Mouse (Mus musculus) spleen, postnatal 14 days (tissue): Measurements from ENCODE around the gene Trip12.

ENCODE experiments used
- DNase-seq, 2 experiments: peaks; one replicate each; pipeline ENCODE4 v3.0.0; 2021 to 2022; ENCODE audit warnings: low spot score in 2 of 2

Gene Trip12

DNA sequence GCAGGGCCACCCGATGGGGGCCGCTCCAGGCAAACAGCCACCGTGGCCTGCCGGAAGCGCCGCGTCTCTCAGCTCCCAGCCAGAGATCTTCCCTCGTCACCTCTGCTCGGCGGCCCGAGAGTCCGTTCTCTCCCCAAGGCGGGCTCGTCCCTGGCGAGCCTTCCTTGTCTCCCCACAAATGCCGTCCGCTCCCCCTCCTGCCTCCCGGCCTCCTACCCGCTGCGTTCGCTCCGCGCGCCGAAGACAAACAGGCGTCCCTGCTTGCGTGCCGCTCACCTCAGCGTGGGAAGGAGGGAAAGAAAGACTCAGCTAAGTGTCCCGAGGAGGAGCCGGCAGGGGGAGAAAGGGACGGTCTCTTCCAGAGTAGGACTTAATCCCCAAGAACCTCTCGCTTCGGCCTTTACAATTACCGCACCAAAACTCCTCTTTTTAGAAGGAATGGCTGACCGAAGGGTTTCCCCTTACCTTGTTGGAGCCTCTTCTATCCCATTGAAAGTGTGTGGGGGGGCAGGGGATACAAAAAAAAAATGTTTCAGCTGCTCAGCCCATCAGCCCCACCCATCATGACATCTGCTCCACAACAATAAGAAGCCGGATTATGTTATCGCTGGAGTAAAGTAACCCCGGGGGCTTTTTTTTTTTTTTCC, at the start of gene Trip12:
Gene Trip12 (minus strand): TSS at position 499 of the 647 bp plus-strand sequence.
- DNase-seq = no peak

- DNase-seq = no peak
These were observed 49.7 kb upstream of the Trip12 start for GRCm38 (mm10) chr1:84890005-84890393.

- no peak for DNase-seq
These were observed 49.2 kb upstream of the Trip12 start for GRCm38 (mm10) chr1:84889330-84890004.

- no peak for DNase-seq
These were observed 45.6 kb upstream of the Trip12 start for GRCm38 (mm10) chr1:84885921-84886320.

- no peak for DNase-seq
These were observed 44.9 kb upstream of the Trip12 start for GRCm38 (mm10) chr1:84885174-84885573.

DNA sequence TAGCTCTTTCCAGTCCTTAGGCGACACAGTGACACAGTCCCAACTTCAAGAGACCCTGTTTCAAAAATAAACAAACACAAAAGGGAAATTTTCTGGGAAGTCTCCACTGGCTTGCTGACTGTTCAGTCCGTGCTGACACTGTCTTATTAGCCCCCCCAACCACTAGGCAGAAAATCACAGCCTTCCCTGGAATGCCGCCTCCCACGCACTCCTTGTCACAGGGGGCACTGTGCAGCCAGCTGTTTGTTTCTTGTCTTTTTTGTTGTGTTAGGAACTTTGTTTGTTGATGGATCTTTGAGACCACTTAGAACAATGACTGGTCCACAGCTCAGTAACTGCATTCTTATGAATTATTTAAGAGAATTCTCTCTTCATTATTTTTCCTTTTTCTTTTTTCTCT, 43.6 kb upstream of the Trip12 start:
- no peak for DNase-seq

DNA sequence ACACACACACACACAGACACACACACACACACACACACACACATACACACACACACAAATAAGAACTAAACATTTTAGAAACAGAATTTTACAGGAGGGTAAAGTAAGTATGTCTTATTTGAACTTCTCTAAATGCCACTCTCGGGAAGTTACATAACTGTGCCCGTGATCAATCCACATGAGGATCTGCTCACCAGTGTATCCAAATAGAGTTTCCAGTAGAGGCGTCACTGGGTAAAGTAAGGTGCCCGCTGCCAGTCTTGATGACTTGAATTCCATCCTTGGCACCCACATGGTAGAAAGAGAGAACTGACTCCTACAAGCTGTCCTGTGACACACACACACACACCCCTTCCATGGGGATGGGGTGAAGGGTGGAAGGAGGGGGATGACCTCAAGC, 42.6 kb upstream of the Trip12 start:
- DNase-seq = no peak

DNA sequence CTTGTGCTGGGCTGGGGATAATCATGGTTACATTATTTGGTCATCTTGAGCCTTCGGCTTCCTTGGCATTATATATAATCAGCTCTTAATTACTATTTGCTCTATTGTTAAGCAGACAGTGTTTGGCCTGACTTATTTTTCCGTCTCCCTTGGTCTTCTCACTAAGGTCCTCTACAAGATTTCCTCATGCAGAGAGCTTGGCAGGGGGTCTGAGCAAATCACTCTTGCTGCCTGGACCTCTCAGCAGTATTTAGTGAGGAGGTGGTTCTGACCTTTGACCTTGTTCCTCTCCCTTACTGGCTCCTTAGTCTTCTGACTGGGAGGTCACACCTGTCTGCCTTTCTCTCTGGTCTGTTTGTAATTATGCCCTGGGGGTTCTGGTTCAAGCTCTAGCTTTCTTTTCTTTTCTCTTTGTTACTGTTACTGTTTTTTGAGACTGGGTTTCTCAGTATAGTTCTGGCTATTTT, 41.8 kb upstream of the Trip12 start:
- DNase-seq = no peak

DNA sequence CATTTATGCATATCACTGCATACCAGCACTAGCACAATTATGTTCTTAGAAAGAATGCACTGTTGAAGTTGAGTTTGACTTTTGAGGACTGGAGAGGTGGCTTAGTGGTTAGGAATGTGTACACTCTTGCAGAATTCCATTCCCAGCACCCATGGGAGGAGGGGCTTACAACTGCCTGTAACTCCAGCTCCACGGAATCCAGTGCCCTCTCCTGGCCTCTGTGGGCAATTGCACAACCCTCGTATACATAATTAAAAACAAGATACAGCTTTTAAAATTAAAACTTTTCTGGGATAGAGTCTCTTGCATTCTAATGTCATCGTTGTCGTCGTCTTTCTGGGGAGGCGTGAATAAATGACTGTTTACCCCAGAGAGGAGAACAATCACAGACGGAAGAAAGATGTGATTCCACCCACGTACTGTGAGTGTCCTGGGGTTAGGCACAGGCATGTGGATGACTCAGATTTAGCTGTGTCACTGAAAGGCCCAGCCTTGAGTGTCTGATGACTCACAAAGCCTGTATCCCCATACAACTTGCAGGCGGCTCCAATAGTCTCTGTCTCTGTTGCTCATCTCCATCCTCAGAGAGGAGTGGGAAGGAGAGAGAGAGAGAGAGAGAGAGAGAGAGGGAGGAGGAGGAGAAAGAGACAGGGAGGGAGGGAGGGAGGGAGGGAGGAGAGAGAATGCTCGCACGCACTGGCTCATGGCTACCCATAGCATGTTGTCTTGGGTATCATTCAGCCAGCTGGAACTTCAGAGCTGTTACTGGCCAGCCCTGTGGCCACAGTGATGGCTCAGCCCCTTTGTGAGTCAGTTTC, 41.1 kb upstream of the Trip12 start:
- no peak for DNase-seq

DNA sequence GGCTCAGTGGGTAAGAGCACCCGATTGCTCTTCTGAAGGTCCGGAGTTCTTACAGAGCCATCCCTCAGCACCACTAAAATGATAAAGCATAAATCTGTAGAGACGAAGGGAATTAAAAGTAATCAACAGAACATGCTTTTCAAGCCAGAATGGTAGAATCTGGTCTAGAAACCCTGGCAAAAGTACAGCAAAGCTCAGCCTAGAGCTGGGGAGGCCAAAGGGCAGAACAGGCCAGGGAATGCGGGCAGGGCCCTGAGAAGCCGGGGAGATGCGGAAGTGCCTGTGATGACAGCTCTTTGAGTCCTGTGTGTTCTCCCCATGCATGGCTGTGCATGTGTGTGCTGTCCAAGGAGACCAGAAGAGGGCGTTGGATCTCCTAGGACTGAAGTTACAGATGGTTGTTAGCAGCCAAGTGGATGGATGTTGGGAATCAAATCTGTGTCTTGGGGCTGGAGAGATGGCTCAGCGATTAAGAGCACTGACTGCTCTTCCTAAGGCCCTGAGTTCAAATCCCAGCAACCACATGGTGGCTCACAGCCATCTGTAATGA, 39.3 kb upstream of the Trip12 start:
- DNase-seq = no peak

DNA sequence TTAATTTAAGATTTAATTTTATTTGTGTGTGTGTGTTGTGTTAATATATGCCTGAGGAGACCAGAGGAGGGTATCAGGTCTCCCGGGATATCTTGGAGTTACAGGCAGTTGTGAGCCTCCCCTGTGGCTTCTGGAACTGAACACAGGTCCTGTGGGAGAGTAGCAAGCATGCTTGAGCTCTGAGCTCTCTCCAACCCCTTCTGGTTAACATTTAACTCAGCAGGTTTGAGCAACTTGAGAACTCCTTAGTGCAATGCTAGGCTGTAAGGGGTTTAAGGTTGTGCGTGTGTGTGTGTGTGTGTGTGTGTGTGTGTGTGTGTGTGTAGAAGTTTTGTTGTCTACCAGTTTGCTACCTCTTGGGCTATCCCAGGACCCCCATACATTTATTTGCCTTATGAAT, 37.3 kb upstream of the Trip12 start:
- no peak for DNase-seq

GRCm38 (mm10) chr1:84872939-84873338, 32.6 kb upstream of the Trip12 start:
- DNase-seq = no peak

- no peak for DNase-seq
These were observed 31.8 kb upstream of the Trip12 start for GRCm38 (mm10) chr1:84872105-84872504.

GRCm38 (mm10) chr1:84871131-84871530, 30.8 kb upstream of the Trip12 start:
- no peak for DNase-seq

DNA sequence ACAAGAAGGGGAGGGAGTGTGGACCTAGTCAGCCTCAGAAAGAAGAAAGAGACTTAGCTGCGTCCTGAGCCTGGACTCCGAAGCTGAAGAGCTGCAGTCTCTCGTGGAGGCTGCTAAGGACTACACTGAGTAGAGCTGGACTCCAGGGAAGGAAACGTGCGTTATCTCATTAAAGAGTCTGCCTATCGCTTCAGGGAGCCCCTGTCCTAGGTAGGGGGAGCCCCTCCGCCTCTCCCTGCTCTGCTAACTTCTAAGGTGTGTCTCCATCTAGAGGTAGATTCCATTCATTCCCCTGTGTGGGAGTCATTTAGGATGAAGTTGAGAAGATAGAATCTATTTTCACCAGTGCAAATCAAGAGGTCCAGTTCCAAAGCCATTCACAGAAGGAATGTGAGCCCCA, 29.2 kb upstream of the Trip12 start:
- no peak for DNase-seq

DNA sequence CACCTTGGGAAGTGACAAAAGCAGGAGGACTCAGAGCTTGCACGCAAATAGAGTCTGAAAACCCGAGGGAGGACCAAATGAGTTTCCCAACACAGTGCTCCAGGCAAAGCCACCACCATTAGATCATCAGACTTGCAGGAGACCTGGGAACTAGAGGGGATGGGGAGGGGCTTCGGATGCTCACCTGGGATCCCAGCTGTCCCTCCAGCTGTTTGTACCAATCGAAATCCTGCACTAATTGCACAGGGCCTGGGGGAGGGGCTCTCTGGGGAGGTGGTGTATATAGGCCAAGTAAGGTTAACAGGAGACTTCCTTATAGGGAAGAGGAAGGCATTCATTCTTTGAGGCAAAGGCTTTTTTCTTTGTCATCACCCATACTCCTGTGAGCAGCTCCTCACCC, 28.5 kb upstream of the Trip12 start:
- DNase-seq = no peak

DNA sequence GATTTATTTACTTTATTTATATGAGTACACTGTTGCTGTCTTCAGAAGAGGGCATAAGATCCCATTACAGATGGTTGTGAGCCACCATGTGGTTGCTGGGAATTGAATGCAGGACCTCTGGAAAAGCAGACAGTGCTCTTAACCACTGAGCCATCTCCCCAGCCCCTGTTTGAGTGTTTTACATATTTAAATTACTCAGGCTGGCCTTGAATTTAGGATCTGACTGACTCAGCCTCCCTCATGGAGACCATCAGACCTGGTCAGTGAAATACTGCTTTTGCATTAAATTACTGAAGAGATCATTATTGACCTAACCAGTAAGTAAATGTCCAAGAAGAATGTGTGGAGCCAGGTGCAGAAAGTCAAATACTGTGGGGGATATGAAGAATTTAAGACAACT, 28.0 kb upstream of the Trip12 start:
- no peak for DNase-seq

GRCm38 (mm10) chr1:84866706-84867230, 26.5 kb upstream of the Trip12 start:
- no peak for DNase-seq

DNA sequence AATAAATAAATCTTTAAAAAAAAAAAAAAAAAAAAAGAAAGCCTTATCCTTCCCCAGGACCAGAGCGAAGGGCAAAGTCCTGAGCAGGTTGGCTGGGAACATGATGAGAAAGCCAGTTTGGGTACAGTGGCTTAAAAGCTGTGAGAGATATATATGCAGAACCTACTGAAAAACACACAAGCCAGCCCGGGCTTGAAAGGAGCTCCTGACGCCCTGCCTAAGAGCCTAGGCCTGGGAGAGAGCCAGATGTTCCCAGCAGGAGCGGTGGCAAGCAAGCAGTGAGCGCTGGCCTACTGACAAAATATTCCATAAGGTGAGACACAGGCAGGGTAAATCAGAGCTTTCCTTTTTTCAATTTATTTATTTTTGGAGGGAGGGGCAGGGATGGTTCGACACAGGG, 25.9 kb upstream of the Trip12 start:
- DNase-seq = no peak

DNA sequence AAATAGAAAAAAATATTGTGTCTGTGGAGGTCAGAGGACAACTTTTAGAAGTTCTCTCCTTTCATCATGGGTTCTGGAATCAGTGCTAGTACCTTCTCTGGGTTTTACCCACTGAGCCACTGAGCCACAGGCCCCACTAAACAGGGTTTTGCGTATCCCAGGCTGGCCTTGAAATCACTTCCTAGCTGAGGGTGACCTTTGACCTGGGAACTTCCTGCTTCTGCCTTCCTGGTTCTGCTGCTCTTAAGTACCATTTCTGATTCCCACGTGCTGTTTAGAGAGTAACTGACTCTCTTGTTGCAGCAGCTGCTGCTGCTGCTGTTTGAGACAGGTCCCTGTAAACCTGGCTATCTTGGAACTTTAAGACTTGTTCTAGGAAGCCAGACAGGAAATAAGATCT, 24.3 kb upstream of the Trip12 start:
- no peak for DNase-seq

DNA sequence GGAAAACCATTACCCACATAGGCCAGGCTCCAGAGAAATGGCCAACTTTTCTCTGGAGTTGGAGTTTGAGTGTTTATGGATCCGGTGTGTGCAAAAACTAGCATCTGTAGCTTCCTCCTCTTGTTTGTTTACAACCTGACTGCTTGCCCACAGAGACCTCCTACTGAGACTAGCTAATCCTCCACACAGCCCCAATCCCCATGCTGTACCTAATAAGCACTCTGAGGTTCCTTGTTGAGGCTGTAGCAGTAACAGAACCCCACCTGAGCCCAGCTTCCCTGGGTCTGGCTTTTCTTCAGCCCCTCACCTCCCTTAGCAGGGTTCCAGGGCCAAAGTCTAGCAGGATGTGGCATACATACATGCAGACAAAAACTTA, 20.9 kb upstream of the Trip12 start:
- no peak for DNase-seq
